Mouse (Mus musculus): Measurements from ENCODE around the gene Macrod1.
"Not testable (repeated sequence)": the region's sequence is repeated elsewhere in the genome, so short reads cannot be mapped to it uniquely, and the experiment has no call there.

The Macrod1 gene

DNA sequence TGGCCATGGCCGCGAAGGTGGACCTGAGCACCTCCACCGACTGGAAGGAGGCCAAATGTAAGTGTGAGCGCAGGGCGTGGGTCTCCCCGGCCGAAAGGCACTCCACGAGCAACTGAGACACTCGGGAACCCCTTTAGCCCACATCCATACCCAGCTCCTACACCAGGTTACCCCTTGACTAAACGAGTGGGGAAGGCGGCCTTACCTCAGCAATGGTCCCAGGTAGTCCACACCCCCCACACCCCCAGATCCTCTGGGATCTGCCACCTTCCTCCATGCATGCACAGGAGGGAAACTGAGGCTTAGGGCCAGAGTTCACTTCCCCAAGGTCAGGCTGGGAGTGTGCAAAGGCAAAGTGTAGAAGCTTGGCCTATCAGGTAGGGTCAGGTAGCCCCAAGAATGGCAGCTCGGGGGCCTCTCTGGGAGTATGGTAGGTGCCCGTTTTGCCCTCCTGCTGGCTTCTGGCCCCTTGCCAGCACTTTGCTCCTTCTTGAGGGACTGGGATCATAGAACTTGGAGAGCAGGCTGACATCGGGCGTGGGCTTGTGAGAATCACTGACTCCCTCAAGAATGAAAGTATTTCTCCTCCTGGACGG lies 614 bp downstream of the Macrod1 start:
- in situ Hi-C loops (cut with MboI, MseI): no loop called here

DNA sequence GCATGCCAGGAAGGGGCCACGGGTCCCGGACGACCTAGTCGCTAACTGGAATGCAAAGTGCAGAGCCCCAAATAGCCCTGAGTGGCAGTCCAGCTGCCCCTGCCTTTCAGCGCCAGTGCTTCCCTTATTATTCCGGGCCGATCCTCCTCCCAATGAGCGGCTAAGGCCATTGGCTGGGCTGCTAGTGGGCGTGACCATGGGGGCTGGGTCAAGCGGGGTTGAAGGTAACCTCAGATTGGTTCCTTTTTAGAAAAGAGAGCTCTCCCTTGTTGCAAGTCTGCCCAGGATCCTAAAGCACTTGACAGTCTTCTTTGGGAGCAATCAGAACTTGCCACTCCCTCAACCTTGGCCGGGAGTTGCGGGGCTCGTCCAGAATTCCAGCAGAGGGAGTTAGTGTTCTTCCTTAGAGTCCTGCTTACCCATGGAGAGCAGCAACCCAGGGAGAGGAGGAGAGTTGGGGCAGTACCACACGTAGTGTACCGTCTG lies 1.2 kb downstream of the Macrod1 start:
- in situ Hi-C loops (cut with MboI, MseI): no loop called here

DNA sequence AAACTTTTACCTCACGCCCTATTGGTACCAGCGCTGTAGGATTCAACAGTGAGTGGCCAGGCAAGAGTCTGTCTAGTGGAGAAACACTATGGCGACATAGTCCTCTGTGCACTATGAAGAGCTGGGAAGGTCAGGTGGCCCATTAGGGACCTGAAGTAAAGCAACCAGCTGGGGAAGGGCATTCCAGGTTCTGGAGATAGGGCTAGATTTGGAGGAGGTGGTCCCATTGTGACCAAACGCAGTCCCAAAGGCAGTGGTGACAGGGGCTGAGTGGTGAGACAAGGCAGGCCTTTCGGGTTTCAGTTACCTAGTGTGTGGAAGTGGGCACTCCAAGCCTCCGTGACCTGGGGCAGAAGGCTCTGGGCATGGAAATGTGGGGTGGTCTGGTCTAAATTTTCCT lies 1.9 kb downstream of the Macrod1 start:
- in situ Hi-C loops (cut with MboI, MseI): no loop called here

DNA sequence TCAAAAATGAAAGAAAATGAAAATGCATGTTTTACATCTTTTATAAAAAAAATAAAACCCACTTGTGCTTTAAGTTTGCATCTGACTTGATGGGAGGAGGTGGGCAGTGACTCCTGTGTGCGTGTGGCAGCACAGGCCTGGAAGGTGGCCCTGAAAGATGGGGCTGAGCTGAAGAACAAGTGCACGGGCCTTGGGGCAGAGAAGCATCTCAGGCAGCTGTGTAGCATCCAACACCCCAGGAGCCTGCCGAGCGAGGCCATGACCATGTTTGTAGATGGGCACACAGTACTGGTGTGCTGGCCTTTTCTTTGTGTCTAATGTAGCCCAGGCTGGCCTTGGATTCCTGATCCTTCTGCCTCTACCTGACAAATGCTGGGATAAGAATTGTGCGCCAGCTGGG lies 5.5 kb downstream of the Macrod1 start:
- in situ Hi-C loops (cut with MboI, MseI): no loop called here

DNA sequence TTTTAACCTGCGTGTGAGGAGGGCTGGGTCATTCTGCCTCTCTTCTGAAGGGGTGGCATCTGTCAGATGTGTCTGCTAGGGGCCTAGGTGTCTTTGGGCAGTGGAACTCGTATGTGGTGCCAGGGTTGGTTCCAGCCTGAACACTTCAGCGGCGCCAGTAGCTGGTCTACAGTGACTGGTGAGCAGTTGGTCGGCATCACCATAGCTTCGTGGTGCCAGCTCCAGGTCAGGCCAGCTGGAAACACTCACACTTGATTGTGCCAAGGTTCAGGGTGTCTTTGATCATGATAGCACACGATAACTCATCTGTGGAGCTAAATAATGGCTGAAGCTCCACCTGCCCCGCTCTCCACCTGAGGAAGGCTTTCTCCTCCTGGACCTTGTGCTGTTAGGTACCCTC lies 6.3 kb downstream of the Macrod1 start:
- in situ Hi-C loops (cut with MboI, MseI): no loop called here

DNA sequence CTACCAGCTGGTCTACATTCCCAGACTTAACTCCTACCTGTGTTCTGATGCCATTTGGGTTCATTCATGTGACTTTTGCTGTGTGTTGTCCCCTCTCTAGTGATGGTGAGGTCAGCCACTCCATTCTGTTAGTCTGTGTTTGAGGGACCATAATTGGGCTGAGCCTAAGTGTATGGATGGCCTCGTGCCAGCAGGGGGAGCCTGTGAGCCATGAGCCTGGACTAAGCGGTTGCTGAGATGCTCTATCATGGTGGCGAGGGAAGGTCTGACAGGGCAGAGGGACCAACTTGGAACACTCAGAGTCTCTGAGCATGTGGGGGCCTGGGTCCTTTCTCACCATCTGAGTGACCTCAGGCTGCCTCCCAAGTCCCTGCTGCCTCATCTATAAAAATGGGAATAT lies 8.0 kb downstream of the Macrod1 start:
- in situ Hi-C loops (cut with MboI, MseI): no loop called here

DNA sequence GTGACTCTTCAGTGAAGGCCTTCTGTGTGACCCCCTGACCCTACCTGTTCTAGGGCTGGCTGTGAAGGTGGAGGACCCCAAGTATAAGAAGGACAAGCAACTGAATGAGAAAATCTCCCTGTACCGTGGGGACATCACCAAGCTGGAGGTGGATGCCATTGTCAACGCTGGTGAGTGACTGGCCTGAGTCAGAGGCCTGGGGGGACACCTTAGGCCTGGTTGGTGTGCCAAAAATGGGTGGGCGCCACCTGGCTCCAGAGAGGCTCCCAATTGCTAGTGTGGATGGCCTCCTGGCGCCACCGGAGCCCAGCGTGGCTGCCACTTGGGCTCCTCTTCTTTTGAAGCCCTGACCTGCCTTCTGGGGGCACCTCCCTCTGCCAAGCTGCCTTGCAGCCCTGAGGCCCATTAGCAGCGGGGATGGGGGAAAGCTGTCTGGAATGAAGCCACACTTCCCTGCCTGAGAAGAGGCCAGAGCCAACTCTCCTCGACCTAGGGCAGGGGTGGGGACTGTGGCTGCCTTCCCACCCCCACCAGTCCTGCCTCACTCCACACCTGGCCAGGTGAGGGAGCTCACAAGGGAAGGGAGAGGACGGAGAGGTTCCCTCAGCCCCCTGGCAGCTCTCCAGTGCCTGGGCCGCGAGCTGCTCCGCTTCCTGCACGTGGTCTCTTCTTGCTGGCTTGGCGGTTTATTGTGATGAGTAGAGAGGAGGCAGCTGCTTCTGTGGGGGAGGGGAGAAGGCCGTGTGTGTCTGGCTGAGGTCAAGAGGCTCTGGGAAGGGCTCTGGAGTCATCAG lies 9.6 kb downstream of the Macrod1 start:
- in situ Hi-C loops (cut with MboI, MseI): loop anchor here (5.0 kb wide), 1 partner anchor 131 kb away; no protein-coding TSS in a partner anchor

DNA sequence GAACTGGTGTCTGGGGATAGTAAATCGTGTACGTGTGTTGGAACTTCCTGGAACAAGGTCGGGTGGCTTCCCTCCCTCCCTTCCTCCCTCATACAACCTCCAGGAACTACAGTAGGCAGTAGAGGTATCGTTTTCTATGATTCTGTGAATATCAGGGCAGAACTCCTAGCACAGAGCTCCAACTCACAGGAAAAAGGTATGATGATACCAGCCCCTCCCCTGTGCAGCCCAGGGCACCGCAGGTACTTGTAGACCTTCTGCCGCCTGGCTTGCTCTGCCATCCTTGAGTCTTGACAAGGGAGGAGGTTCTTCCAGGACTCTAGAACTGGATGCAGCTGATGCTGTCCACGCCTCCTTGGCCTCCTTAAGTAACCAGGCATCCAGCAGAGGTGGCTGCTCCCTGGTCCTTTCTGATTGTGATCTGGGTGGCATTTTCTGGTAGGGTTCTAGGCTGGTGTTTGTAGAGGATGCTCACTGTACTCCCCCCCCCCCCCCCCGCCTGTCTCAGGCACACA lies 10.3 kb downstream of the Macrod1 start:
- in situ Hi-C loops (cut with MboI, MseI): loop anchor here (5.0 kb wide), 1 partner anchor 130 kb away; no protein-coding TSS in a partner anchor

DNA sequence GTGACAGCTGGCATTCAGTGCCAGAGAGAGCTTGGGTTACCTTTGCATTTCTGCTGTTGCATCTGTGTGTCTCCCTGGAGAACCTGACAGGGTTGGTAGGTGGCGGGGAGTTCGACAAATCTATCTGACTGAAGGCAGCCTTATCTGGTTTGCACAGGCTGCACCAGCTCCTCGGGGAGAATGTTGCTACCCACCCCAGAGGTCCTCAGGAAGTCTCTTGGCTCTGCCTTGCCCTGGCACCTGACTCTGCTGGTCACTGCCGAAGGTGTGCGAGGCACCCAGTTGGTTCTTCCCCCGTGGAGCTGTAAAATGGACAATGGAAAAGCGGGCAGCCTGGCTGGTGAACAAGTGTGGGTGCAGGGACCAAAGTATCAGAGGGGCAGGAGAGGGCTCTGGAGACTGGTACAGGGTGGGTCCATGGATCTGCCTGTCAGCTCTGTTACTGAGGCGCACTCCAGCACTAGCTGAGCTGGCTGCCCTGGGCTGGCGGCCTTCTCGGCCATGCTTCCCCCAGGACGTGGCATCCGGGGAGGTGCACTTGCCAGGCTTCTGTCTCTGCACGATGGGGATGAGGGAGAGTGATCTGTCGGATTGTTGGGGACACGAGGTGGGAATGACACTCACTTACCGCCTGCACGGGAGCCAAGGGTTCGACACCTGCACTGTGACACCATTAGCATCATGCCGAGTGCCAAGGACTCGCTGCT lies 10.9 kb downstream of the Macrod1 start:
- in situ Hi-C loops (cut with MboI, MseI): loop anchor here (5.0 kb wide), 1 partner anchor 130 kb away; no protein-coding TSS in a partner anchor

DNA sequence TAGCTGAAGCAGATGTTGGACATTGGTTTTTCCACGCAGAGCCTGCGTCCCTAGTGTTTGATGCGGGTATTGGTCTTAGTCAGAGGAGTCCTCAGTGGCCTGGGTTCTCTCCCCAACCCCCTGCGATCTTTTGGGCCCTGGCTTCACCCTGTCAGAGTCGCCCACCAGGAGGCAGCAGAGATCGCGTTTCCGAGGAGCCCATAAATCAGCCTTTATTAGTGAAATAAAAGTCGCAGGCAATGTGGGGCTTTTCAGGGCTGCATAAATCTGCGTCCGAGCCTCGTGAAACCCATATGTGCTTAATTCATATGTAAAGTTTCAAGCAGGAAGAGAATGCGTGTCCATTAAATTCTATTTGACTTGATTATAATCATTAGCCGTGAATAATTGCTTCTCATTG lies 11.5 kb downstream of the Macrod1 start:
- in situ Hi-C loops (cut with MboI, MseI): loop anchor here (5.0 kb wide), 1 partner anchor 129 kb away; no protein-coding TSS in a partner anchor

DNA sequence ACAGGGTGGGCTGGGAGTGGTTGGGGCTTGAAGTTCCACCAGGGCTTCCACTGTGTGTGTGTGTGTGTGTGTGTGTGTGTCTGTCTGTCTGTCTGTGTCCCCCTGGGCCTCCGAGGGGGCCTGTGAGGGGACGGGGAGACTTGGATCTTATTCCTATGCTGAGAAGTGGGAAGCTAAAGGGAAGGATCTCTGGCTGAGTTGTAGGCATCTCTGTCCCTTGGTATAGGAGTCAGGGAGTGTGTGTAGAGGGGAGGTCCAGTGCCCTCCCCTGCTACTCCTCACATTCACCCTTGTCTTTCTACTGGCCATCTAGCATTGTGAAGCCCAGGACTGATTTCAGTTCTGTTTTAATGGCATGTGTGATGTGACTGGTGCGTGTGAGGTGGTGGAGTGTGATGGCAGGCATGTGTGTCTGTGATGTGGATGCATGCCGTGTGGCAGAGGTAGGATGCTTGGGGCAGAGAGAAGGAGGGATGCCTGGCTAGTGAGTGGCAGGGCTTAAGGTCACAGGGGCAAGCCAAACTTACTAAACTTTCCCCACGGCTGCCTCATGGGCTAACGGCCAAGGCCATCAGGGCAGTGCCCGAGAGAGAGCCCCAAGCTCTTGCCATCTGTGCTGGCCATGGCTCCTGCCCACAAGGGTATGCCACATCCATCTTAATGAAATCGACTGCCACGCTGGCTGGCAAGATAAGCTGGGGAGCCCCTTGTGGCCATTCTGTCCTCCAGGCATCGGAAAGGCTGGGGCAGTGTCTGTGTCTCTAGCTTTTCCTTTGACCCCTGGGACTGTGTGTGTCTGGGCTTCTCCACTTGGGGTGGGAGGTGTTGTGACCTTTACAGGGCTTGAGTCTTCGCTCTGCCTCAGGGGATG lies 12.3 kb downstream of the Macrod1 start:
- in situ Hi-C loops (cut with MboI, MseI): loop anchor here (5.0 kb wide), 1 partner anchor 128 kb away; no protein-coding TSS in a partner anchor

DNA sequence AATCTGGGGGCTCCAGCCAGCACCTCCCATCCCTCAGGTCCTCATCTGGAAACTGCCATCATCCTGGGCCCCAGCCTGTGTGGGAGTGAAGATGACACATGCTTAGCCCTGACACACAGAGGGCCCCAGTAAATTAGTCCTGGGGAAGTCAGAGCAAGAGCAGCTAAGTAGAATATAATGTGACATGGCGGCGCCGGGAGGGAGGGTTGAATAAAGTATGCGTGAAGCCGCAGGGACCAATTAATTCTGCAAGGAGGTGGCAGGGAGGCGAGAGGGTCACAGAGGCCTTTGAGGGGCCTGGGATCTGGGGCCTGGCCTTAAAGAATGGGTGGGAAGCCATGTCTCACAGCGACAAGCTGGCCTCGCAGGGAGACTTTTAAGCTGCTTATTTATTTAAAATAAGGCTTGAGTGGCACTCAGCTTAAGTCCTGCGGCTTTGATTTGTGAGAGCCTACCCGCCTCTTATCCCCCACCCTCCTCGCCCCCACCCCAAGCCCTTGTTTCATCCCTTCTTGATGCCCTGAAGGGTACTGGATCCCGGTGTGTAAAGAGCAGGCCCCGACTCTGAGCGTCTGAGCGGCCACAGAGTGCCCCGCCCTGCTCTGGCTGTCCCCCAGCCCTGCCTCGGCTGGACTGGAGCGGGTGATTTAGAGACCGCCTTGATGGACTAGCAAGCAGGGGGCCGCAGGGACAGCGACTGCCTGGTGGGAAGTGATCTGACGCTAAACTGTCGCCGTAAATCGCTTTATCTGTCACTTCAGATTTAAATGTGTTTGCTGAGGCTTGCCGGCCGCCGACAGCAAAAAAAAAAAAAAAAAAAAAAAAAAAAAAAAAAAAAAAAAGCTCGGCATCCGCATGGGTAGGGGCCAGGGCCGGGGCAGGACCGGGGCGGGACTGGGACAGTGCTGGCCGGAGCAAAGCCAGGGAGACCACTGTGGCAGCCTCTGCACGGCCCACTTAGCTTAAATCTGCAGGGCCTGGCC lies 13.5 kb downstream of the Macrod1 start:
- in situ Hi-C loops (cut with MboI, MseI): loop anchor here (5.0 kb wide), 1 partner anchor 127 kb away; no protein-coding TSS in a partner anchor

DNA sequence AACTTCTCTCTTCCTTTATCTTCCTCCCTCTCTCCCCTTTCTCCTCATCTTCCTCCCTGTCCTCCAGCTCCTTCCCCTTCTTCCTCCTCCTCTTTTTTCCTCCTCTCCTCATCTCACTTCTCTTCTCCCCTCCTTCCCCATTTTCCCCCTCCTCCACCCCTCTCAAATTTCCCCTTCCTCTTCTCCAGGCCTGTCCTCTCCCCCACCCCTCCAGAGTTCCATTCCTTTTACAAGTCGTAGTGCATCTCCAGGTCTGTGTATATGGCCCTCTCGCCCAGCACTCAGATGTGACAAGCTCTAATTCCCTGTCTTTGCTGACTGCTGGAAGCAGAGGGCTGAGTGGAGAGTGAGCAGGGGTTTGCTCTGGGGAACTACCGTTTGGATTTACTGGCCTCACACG lies 14.2 kb downstream of the Macrod1 start:
- in situ Hi-C loops (cut with MboI, MseI): no loop called here

DNA sequence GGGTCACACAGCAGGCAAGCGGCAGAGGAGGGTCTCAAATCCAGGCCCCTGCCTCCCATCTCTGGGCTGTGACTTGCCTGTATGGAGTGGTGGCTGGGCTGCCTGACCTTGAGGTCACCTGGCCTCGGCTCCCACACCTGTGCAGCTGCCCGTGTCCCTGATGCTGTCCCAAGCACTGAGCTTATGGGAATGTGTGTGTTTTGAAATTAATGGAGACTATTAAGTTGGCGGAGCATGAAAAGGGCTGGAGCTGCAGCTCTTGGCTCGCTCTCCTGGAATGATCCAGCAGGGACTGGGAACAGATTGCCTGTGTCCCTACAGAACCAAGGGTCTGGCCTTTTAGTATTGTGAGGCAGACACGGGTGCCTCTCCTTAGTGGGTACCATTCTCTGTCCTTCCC lies 15.6 kb downstream of the Macrod1 start:
- in situ Hi-C loops (cut with MboI, MseI): no loop called here

DNA sequence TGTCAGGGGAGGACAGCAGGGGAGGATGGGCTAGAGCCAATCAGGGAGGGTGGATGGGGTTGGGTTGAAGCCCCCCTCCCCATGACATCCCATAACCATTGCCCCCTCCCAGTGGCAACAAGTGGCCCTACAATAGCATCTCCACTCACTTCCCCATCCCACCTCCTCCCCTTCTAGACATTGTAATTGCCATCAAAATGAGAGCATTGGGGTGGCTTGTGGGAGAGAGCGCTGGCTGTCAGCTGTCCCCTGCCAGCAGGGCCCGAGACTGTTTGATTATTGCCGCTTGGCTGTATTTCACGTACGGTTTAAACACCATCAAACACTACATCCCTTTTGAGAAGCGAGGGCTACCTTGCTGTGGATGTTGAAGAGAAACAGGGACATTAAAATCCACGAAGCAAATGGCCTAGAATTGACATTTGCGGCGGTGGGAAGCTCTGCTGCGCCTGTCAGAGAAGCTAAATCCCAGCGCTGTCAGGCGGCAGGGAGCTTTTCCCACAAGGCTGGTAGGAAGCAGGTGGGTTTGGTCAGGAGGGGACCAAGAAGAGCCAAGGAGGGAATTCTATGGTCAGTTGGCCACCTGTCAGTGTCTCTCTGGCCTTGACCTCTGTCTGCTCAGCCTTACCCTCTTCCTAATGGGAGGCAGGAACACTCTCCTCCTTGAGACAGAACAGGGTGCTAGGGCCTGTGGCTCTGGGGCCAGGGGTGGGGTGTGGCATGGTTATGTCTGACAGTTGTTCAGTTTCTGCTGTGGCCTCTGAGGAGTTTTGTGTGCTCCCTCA lies 17.6 kb downstream of the Macrod1 start:
- in situ Hi-C loops (cut with MboI, MseI): no loop called here

DNA sequence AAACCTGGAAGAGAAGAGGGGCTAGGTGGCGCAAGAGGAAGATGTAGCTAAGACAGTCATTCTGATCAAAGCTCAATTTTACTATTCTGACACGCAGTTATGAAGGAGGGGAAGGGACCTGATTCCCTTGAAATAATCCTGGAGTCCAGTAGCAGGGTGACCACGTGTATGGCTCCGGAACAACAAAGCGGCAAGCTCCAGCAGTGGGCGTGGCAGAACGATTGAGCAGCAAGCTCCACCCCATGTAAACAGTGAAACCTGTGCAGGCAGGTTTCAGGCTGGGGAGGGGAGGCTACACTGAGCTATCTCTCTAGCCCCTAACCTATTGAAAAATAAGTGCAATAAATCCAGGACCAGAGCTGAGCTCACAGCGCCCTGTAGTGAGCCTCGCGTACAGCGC lies 18.7 kb downstream of the Macrod1 start:
- in situ Hi-C loops (cut with MboI, MseI): not testable (repeated sequence)

DNA sequence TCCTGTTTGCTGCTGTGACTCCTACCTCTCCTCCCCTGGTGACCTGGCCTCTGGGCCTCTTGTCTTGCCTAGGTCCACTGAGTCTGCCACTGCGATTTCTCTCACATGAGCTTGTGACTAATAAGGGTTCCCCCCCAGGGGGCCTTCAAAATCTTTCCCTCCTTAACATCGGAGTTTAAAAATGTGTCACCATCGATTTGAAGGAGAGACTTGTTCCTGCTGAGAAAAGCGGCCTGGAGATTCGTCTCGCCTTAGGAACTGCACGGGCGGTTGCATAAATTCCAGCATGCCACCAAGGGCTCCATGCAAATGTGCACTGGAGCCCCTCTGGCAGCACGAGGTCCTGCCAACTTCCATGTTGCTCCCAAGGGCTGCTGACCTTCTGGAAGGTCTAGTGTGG lies 21.1 kb downstream of the Macrod1 start:
- in situ Hi-C loops (cut with MboI, MseI): no loop called here

DNA sequence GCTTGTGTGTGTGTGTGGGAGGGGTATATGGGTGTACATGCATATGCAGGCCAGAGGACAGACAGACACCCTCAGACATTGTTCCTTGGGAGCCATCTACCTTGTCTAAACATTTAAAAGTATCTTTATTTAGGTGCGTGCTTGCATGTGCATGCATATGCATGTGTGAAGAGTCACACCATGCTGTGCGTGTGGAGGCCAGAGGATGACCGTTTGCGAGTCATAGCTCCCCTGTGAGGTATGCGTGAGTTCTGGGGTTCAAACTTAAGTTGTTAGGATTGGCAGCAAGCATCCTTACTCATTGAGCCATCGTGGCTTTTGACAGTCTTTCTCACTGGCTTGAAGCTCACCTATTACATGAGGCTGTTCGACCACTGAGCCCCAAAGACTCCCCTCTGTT lies 21.7 kb downstream of the Macrod1 start:
- in situ Hi-C loops (cut with MboI, MseI): no loop called here
